Mouse (Mus musculus) B cell, adult 2 months (primary cell): ENCODE results near the gene Slc24a4.
"Not testable (repeated sequence)": the region's sequence is repeated elsewhere in the genome, so short reads cannot be mapped to it uniquely, and the experiment has no call there.

Experiments
- DNase-seq, 2 experiments: peaks; one replicate each; pipeline ENCODE4 v3.0.0; 2022

Slc24a4 gene

GRCm38 (mm10) chr12:102167302-102167701 lies 38.8 kb downstream of the Slc24a4 start:
- DNase-seq: no peak

- no peak for DNase-seq
These were observed 44.2 kb downstream of the Slc24a4 start for GRCm38 (mm10) chr12:102172746-102173145.

- DNase-seq: no peak
These were observed 44.8 kb downstream of the Slc24a4 start for GRCm38 (mm10) chr12:102173345-102173744.

- DNase-seq: no peak
These were observed 52.0 kb downstream of the Slc24a4 start for GRCm38 (mm10) chr12:102180371-102181074.

GRCm38 (mm10) chr12:102181799-102182357 lies 53.3 kb downstream of the Slc24a4 start:
- peak; percentile 75 to 77 for DNase-seq

- DNase-seq: no peak
These were observed 54.1 kb downstream of the Slc24a4 start for GRCm38 (mm10) chr12:102182621-102183020.

- no peak for DNase-seq
These were observed 54.7 kb downstream of the Slc24a4 start for GRCm38 (mm10) chr12:102183201-102183600.

GRCm38 (mm10) chr12:102190820-102191219 lies 62.3 kb downstream of the Slc24a4 start:
- DNase-seq: no peak

GRCm38 (mm10) chr12:102201516-102201915 lies 73.0 kb downstream of the Slc24a4 start:
- no peak for DNase-seq

- no peak for DNase-seq
These were observed 74.4 kb downstream of the Slc24a4 start for GRCm38 (mm10) chr12:102202901-102203300.

GRCm38 (mm10) chr12:102206471-102206870 lies 77.9 kb downstream of the Slc24a4 start:
- no peak for DNase-seq

GRCm38 (mm10) chr12:102207245-102207644 lies 78.7 kb downstream of the Slc24a4 start:
- no peak for DNase-seq

GRCm38 (mm10) chr12:102210801-102211200 lies 82.3 kb downstream of the Slc24a4 start:
- no peak for DNase-seq

- no peak for DNase-seq
These were observed 94.9 kb downstream of the Slc24a4 start for GRCm38 (mm10) chr12:102223404-102223803.

- DNase-seq: not testable (repeated sequence)
These were observed 95.6 kb downstream of the Slc24a4 start for GRCm38 (mm10) chr12:102224112-102224511.

- DNase-seq: no peak
These were observed 96.6 kb downstream of the Slc24a4 start for GRCm38 (mm10) chr12:102225165-102225564.

GRCm38 (mm10) chr12:102235551-102235950 lies 107.0 kb downstream of the Slc24a4 start:
- no peak for DNase-seq

- DNase-seq: no peak
These were observed 107.8 kb downstream of the Slc24a4 start for GRCm38 (mm10) chr12:102236317-102236716.

- DNase-seq: no peak
These were observed 113.7 kb downstream of the Slc24a4 start for GRCm38 (mm10) chr12:102242076-102242722.

- DNase-seq: no peak
These were observed 115.4 kb downstream of the Slc24a4 start for GRCm38 (mm10) chr12:102243915-102244314.

- DNase-seq: no peak
These were observed 117.7 kb downstream of the Slc24a4 start for GRCm38 (mm10) chr12:102246226-102246625.

- no peak for DNase-seq
These were observed 119.6 kb downstream of the Slc24a4 start for GRCm38 (mm10) chr12:102248104-102248503.

GRCm38 (mm10) chr12:102250316-102250715 lies 121.8 kb downstream of the Slc24a4 start:
- no peak for DNase-seq

GRCm38 (mm10) chr12:102251070-102251469 lies 122.5 kb downstream of the Slc24a4 start:
- DNase-seq: no peak
